Mouse (Mus musculus): ENCODE measurements at regions not wholly inside any gene's neighbourhood (a gene's known extent, or its start where the extent isn't known, plus 50 kb on each side); places are given as distances from the start of the nearest gene placed in this dataset.

GRCm38 (mm10) chr16:29938700-29939099 is 125.5 kb upstream of the Hes1 start:
- TF ChIP-seq CTCF (IDR thresholded peaks at IDR 0.05; ENCODE audit: borderline replicate concordance, extremely low read depth, insufficient read depth, insufficient read length) (no peak), POLR2A (IDR thresholded peaks at IDR 0.05; ENCODE audit: borderline replicate concordance, extremely low read depth, insufficient read depth, insufficient read length, poor library complexity, severe bottlenecking) (no peak)

Measured in brain, embryonic 14.5 days (tissue).